Mouse (Mus musculus): ENCODE measurements around the gene Clns1a.

The Clns1a gene

DNA sequence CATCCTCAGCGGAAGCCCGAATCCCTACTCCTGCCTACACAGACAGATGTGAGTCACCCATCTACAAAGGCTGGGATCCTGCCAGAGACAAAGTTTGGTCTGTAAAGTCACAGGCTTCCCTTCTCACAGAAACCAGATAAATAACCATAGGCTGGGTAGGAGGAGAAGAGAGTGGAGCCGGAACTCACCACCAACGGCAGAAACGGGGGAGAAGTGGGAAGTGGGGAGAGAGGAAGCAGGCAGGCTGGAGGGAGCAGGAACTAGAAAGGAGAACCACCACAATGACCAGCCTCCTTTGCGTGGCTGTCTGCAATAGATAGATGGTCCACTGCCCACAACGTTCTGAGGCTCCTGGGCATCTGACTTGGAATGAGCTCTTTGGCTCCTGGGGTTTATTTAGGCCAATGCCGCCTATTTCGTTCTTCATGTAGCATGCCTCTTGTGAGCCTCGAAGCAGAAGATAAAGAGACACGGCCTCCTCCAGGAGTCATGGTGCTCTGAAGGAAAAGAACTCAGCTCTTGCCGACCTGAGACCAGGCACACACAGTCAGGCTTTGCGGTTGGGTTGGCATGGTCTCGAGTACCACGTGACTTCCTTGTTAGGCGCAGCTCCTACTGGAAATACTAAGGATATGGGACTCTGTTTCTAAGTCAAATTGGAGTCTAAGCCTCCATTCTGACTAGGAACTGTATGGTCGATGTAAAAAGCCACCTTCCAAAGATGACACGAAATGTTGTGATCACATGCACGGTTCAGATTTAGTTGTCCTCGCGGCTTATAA is 68.9 kb downstream of the Clns1a start:
- in situ Hi-C loops (cut with MboI, MseI) = no loop called here

GRCm38 (mm10) chr7:97765963-97766347 is 69.5 kb downstream of the Clns1a start:
- in situ Hi-C loops (cut with MboI, MseI) = no loop called here

DNA sequence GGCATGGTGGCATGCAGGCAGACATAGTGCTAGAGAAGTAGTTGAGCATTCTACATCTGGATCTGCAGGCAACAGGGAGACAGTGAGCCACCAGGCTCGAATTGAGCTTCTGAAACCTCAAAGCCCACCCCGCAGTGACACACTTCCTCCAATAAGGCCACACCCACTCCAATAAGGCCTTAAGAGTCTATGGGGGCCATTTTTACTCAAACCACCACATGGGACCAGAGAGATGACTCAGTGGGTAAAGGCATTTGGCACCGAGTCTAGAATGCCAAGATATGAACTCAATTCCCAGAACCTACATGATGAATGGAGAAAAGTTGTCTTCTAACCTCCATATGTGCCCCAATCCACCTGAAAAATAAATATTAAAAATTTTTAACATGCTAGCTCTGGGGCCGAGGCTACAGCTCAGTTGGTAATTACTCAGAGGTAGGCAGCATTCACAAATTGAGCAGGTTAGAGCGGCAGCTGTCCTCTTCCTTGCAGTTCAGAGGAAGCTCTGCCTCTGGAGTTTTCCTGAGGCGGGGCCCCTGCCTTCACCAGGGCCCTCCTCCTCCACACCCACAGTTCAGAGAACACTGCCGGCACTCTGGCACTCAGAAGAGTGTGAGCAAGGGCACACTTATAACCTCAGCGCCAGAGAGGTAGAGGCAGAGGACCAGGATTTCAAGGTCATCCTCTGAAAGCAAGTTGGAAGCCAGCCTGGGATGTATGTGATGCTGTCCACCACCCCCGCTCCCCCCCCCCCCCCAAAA is 70.2 kb downstream of the Clns1a start:
- in situ Hi-C loops (cut with MboI, MseI) = no loop called here

- in situ Hi-C loops (cut with MboI, MseI) = no loop called here
Measured at GRCm38 (mm10) chr7:97767841-97768240, 71.4 kb downstream of the Clns1a start.

DNA sequence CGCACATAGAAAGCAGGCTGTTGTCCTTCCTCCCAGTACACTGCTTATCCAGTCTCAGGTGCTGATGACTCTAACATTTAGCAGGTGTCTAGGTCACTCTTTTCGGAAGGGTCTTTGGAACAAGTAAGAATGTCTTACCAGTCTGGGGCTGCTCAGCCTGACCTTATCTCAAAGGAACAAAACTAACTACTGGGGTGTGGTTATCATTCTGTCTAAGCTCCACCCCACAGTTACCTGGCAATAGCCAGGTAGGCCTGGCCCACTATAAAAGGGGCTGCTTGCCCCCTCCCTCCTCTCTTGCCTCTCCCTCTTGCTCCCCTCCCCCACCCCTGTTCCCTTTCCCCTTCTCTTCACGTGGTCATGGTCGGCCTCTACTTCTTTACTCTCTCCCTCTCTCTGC is 72.6 kb downstream of the Clns1a start:
- in situ Hi-C loops (cut with MboI, MseI) = no loop called here

Data from T-helper 2 cell (primary cell).